Mouse (Mus musculus) right cerebral cortex, adult 18-20 months (tissue): Measurements from ENCODE around the gene D130043K22Rik.
"Not testable (repeated sequence)": the region's sequence is repeated elsewhere in the genome, so short reads cannot be mapped to it uniquely, and the experiment has no call there.

Experiments used
- DNase-seq: peaks from one replicate; pipeline ENCODE4 v3.0.0; 2022; ENCODE audit warnings: mixed read lengths

D130043K22Rik gene

DNA sequence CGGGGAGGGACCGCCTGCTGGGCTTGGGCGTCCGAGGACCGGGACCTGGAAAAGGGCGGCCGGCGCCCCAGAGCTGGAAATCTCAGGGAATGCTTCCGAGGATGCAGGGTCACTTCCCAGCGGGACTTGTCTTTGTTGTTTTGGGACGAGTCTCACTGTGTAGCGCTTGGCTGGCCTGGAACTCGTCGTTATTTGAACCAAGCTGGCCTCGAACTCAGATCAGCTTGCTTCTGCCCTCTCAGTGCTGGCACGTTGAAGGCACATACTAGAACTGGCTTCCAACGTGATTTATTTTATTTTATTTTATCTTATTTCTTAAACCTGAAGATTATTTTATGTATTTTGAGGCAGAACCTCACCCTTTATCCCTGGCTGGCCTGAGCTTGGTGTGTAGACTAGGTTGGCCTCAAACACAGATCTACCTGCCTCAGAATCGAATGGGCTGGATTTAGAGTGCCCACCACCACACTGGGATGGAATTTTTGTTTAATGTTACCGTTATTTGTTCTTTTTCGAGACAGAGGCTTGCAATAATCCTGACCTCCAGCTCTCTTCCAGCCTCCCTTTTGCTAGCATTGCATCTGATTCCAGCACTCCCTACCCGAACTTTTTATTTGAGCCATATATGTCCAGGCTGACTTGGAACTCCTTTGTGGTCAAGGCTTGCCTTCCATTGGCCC, 12.7 kb upstream of the D130043K22Rik start:
- DNase-seq, result no peak

DNA sequence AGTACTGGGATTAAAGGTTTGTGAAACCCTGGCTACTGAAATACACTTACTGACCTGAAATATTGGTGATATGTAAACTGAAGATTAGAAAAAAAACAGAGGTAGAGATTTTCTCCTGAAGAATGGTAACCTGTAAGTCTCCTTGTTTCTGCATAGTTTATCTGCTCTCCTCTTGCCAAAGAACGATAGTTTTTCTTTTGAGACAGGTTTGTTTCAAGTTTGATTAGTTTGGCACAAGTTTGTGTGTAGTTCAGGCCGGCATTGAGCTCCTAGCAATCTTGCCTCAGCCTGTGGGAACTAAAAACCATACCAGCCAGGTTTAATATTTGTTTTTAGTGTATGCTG, 12.2 kb upstream of the D130043K22Rik start:
- DNase-seq, result no peak

DNA sequence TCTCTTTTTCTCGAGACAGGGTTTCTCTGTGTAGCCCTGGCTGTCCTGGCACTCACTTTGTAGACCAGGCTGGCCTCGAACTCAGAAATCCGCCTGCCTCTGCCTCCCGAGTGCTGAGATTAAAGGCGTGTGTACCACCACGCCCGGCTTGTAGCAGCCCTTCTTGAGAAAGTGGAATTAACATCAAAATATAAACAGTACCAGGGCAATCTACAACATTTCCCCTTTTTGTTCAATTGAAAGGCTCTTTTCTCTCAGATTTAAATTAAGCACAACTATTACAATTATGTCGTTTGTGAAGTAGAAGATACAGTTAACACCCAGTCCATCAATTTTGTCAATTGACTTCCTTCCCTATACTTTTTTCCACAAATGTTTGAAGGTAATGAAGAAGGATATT, 7.2 kb upstream of the D130043K22Rik start:
- DNase-seq, result not testable (repeated sequence)

DNA sequence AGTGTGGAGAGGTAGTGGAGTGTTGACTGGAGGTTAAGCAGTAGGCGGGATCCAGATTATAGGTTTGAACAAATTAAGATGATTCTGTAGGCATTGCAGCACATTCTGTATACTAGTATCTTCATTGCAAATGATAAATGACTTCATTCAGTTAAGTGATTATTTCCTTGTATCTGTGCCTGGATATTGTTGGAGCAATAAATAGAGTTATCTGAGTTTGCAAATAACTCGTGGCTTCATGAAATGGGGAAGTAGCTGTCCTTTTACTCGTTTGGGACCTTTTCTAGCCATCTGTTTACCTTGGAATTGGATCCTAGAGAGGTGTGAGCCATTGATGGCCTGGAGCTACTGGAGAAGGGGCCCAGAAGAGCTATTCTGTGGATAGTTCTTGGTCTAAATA, 5.1 kb upstream of the D130043K22Rik start:
- no peak for DNase-seq

DNA sequence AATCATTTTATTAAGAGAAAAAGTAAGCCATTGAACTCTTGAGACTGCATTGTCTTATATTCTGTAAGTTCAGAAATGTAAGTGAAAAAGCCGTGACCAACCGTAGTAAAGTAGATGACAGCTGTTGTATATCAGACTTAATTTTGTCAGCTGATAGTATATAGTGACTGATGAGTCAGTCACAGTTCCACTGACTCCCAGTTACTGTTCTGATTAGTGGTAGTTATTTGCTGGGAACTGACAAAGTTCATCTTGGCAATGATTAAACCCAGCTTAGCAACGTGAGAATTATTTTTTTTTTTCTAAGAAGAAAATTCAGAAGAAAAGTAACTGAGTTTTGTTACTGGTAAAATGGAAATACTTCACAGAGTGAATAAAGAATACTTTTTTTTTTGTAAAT, 3.2 kb upstream of the D130043K22Rik start:
- no peak for DNase-seq

DNA sequence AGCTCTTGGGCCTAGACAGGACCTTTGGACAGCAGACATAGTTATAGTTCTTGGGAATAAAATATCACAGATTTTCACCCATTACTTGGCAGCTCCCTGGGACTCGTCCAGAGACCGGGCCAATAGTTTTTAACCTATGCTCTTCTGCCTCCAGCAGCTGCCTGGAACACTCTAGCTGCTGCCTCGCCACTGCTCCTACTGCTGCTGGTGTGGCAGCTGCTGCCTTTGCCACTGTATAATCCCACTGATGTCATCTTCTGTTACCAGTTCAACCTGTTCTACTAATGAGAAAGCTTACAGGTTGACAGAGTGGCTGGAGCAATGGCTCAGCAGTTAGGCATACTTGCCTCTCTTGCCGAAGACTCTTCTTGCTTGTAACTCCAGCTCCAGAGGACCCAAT, 4.4 kb downstream of the D130043K22Rik start:
- DNase-seq, result no peak

DNA sequence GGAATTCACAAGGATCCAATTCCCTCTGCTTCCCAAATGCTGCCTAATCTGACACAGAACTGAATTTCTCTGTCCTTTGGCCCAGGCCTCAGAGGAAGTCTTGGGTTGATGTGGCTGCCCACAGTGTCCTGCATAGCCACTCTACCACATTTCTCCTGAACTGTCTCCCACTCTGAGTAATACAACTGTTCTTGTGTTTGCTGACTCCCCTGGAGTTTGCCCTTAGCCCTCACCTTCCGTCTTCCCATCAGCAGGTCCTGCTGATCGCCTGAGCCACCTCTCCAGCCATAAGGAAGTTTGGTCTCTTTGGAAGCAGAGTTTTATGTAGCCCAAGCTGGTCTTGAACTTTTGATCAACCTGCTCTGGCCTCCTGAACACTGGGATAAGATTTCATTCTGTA, 7.1 kb downstream of the D130043K22Rik start:
- DNase-seq, result no peak

DNA sequence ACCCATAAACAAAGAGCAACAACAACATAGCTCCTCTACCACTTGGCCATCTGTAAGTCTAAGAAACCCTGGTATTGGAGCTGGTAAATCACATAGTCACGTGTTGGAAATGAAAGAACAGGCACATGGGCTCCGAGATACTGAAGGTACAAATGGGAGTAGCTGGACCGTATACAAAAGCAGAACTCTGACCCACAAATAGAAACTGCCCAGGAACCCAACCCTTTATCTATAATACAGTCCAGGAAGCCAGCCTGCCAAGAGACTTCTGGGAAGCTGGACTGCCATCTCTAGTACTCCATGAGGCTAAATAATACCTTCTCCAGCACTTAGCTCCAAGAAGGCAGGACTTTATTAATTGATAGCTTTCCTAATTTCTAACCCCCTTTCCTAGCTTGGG, 7.6 kb downstream of the D130043K22Rik start:
- no peak for DNase-seq

DNA sequence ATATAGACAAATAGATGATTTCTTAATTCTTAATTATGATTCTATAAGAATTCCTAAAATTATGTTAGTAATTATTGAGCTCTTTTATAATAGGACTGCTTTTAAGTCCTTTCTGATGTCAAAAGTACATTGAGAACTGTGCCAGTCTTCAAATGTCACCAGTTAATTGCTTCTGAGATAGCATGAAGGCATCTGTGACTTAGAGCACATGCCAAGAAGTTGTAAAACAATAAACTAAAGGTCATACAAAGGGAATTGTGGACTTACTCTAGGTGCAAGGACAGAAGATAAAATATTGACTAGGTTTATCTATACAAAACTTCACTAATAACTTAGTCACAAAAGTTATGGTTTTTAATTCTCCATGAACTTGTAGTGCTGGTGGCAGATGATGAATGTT, 14.2 kb downstream of the D130043K22Rik start:
- DNase-seq, result no peak

DNA sequence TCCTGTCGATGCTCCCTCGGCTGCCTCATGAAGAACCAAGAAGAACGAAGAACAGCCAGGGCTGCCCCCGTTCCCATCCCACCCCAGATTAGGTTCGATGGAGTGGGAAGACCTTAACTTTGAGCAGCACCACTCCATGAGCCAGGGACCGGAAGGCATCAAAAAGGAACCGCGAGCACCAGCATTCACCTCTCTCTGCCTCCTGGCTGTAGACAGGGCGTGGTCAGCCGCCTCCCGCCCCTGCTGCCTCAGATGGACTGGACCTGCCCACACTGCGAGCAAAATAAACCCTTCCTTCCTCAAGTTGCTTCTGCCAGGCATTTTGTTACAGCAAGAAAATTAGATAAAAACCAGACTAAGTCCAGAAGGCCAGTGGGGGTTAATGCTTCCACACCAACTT, 16.1 kb downstream of the D130043K22Rik start:
- DNase-seq, result no peak

DNA sequence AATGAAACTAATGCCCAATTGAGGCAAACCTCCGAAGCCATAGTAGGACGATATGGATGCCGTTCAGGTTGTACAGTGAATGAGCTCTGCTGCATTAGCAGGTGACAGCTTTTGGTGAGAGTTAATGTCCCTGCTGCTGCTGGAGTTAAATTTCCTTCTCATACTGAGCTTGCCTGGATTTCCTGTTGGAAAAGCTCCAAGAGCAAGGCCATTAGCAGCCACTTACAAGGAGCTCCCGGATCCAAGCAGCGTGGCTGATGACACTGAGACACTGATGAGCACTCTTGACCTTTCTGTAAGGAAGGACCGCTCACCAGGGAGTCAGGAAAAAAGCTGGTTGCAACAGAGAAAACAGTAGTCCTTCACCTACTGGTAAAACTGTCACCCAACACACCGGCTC, 17.1 kb downstream of the D130043K22Rik start:
- no peak for DNase-seq

DNA sequence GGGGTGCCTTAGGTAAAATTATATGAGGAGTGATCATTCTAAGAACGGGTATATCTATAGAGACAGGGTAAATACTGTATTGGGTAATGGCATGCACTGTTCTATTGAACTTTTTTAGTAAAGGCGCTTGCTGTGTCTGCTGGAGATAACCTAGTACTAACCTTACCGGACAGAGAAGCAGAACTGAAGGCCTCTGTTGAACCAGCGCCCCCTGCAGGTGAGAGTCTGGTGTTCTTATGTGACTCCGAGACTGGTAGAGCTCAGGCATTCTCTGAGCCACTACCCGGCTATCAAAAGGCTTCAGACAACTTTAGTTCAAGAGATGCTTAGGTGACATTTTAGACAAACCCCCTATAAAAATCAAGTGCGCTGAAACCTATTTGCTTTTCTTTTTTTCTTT, 17.6 kb downstream of the D130043K22Rik start:
- DNase-seq, result peak; percentile 48

DNA sequence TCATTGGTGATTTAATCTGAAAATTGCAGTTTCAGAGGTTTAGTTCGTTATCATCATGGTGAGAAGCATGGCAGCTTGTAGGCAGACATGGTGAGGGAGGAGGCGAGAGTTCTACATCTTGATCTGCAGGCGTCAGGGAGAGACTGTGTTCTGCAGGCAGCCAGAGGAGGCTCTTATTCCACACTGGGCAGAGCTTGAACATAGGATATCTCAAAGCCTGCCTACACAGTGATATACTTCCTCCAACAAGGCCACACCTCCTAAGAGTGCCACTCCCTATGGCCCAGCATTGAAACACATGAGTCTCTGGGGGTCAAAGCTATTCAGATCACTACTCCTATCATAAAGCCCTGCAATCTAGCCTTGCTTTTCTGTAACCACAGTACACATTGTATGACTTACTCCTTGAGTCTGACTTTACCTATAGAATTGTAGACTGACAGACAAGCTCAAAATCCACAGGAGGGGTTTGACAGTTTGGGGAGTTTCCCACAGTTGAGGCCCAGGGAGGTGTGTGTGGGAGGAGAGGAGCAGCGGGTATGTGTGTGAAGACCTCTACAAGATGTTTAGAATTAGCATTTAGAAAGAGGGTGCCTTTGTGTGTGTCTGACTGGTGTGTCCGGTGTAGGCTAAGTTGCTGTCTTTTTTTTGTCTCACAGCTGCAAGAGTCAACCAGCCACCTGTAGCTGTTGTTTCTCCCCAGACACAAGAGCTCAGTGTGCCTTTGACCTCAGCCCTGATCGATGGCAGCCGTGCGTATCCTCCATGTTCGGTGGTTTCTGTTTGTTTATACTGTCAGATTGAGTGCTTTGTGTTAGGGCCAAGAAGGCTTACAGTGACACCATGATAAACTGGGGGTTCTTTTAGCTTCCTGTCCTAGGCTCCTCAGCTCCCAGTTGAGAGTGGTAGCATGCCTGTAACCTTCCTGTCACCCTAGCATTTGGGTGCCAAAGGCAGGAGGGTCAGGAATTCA, 21.8 kb downstream of the D130043K22Rik start:
- no peak for DNase-seq

DNA sequence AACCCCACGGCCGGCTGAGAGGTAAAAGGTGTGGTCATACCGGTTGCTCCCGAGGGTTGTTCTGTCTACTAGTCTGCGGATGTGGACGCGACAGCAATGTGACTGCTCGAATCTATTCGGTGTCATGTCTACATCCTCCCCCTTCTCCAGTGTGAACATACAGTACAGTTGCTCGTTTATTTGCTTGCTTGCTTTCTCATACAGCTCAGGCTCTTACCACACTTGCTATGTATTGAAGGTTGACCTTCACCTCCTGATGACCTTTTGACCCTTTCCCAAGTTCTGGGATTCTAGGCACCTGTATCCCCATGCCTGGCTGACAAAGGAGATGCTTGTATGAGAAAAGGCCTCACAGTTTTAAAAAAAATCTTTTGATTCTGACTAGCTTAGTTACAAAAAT, 22.9 kb downstream of the D130043K22Rik start:
- no peak for DNase-seq

DNA sequence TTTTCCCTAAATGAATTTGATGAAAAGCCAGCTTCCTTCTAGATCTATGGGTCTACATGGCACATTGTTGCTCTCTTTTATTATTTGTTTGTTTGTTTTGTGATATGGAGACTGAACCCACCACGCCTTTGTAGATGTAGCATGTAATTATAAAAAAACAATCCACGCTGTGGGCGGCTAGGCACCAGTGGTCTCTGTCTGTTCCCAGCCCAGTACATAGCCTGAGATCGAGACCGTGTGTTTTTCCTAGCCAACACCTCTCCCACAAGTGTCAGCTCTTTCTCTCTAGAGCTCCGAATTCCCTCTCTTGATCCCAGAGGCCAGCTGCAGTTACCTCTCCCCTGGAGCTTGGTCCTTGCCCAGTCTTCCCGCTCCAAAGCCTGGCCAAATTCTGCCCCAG, 23.3 kb downstream of the D130043K22Rik start:
- no peak for DNase-seq

DNA sequence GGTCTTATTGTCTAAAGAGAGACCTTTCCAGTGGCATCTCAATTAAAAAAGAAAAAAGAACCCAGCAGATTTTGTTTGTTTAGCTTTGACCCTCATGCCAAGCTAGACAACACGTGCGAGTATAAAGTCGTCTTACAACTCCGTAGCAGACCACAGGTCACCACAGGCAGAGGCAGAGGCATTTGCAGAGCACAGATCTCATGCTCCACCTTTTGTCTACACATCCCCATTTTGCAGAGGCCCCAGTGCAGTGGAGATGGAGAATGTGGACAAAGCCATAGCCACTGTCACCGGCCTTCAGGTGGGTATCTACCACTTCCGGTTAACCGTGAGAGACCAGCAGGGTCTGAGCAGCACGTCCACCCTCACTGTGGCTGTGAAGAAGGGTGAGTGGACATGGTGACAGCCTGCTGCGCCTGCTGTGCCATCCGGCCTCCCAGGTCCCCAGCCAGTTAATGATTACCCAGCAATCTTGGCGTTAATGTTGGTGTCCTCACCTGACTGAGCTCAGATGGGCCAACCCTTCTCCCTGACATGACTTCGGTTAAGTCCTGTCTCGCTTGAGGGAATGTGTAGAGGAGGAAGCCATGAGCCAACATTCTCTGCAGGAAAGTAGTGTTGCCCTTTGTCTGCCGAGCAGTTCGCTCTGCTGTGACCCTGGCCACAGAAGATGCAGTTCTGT, 34.6 kb downstream of the D130043K22Rik start:
- DNase-seq, result no peak

DNA sequence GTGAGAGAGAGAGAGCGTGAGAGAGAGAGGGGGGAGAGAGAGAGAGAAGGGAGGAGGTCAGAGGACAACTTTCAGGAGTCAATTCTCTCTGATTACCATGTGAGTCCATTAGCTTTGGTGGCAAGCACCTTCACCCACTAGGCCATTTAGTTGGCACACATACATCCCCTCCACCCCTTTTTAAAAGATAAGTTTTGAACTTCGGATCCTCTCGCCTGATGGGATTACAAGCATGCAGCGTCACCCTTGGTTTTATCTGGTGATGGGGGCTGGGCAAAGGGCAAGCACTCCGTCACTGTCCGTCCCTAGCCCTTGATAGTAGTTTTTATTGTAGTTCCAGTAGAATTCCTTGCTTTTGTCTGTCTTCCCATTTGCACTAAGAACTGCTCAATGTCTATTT, 35.3 kb downstream of the D130043K22Rik start:
- no peak for DNase-seq

DNA sequence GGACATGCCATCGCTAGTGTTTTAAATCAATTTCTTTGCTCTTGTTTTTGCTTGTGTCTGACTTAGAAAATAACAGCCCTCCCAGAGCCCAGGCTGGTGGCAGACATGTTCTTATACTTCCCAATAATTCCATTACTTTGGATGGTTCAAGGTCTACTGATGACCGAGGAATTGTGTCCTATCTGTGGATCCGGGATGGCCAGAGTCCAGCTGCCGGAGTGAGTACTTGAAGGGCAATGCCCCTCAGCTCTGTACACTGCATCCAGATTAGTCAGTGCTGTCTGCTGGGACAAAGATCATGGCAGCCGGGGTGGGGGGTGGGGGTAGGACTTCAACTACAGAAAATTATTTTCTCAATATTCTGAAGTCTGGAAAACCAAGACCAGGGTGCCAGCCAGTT, 35.8 kb downstream of the D130043K22Rik start:
- DNase-seq, result no peak

DNA sequence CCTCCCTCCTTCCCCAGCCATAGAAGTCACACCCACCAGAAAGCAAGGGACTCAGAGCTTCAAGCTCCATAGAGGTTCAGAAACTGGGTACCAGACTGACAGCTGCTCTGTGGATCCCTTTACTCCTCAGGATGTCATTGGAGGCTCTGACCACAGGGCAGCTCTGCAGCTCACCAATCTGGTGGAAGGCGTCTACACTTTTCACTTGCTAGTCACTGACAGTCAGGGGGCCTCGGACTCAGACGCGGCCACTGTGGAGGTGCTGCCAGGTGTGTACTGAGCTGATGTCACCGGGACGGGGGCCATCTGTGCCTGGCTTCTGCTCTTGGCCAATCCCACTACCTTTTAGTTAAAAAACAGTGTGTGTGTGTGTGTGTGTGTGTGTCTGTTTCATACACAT, 37.5 kb downstream of the D130043K22Rik start:
- DNase-seq, result no peak

DNA sequence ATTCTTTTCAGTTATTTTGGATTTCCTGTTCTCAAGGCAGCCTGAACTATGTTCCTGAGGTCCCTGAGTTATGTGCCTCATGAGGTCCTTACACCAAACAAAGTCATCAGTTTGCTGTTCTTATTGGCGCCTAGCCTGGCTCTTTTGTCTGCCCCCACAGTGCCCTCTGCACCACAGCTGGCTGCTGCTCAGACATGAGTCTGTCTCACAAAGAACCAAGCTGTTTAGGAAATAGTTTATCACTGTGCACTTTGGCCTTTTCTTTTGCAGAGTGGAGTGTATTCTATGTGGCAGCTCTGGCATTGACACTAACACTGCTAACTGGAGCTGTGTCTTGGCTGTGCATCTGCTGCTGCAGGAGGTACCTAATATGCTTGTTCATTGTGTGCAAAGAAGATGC, 44.6 kb downstream of the D130043K22Rik start:
- no peak for DNase-seq

DNA sequence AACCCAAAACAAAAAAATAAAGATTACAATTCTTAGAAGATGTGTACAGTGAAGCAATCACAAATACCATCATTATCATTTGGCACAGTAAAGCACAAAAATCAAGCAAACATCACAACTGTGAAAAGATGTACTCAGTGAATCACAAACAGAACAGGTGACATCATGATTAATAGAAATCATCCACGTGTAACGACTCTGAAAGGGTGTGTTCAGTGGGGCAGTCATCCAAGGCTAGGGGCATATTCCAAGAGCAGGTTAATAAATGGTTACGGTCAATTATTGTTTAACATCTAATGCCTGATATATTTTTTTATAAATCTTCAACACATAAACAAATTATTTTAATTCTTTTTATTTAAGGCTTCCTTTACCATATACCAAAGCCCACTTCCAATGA, 47.6 kb downstream of the D130043K22Rik start:
- no peak for DNase-seq

DNA sequence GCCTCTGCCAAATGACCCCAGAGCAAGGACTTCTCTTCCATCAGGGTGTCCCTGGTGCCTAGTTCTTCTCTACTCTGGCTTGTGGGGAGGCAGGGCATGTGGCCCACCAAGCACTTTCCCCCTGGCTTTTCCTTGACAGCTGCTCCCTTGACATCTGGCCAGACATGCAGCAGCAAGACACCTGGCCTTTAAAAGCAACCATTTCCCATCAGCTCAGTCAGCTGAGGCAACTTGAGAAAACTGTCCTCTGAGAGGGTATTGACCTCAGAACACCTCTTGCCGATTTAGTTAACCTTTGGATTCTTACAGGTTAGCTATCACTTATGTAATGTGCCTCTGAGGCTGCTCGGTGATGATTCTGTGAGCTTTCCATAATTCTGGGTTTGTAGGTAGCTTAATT, 48.9 kb downstream of the D130043K22Rik start:
- no peak for DNase-seq

DNA sequence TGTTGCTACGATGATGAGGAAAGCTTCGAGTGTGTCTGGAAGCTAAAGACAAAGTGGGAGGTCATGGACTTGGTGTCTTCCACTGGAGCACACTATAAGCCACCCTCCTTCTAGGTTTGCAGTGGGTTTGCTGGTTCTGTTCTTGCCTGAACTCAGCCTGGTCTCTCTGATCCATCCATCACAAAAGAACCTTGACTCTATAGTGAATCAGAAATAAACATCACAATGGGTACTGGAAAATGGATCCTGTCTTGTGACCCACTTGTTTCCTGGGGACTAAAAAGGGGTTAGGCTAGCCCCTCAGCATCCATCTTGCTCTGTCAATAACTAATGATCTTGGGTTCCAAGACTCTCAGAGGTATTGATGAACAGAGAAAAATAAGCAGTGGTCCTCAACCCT, 57.0 kb downstream of the D130043K22Rik start:
- no peak for DNase-seq

DNA sequence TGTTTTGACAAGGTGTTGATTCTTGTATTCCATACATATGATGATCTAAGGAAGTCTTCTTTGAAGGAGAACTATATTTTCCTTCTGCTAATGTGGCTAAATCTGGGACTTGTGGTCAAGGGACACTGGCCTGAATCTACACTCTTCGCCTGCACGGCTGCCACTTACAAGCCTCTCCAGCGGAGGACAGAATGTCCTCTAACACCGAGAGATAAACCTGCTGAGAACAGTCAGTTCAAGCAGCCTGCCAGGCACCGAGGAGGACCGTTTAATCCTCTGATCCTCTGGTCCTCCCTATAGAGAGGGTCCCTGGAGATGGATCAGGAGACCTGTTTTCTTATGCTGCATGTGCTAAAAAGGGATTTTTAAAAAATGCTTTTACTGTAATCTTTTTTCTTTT, 58.5 kb downstream of the D130043K22Rik start:
- DNase-seq, result no peak
